Mouse (Mus musculus) embryonic fibroblast, embryonic 13.5 days (primary cell): Measurements from ENCODE around the gene Edc3.

Experiments
- CTCF ChIP-seq: IDR thresholded peaks from 2 replicates; pipeline ENCODE4 v1.5.1; 2011; ENCODE audit warnings: mild to moderate bottlenecking, control low read depth, low read length, moderate library complexity, borderline replicate concordance; ENCODE audit not compliant: insufficient read depth
- POLR2A ChIP-seq: IDR thresholded peaks from 2 replicates; pipeline ENCODE4 v1.6.1; 2011; ENCODE audit warnings: low read depth, mild to moderate bottlenecking, control low read depth, low read length, moderate library complexity

GRCm38 (mm10) chr9:57660501-57660900, 47.8 kb upstream of the Edc3 start:
- TF ChIP-seq CTCF (no peak), POLR2A (no peak)
